In the genomic region with DNA sequence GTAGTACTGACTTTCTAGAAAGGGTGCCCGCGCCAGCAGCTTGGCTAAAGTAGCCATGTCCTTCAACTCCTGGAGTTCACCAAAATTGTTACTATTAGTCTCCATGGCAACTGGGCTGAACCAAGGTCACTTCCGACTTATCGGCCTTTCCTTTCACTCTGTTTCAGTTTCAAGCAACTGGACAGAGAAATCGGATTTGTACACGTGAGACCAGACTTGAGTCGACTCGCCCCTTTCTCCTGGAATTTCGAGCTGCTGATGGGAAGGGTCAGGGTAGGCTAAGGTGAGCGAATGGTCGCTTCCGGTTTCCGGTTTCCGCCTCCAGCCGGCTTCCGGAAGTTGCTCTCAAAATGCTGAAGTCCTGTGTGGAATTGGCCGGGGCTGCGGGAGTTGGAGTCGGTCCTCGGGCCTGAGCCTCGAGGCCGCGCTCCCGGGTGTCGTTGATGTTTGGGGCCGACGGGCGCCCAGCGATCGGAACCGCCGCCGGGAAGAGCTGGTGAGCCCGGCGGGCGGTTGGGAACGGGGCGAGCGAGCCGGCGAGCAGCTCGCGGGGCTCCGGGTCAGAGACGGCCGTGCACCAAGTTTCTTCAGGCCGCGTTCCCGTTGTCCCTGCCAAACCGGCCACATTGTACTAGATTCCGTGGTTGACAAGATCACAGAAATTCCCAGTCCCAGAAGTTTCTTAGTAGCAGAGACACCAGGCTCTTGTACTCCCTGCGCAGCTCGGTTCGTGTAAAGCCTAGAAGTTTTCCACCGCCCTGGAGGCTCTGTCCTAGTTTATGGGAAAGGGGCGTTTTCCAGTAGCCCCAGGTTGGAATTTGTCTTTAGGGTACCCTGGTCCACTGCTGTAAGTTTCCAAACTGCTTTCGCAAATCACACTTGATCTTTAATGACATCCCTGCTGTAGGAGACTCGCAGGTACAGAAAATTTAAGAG, we compare ENCODE assay signal across 8 mouse cellular contexts. TPM values are rescaled to one million over a fixed set of nuclear protein-coding genes. Genes with fewer than 3 reads are reported as not detected.
DNase-seq lines count a peak whose midpoint lies in the region; ATAC-seq lines count a peak whose summit lies in the region.

A gene (minus strand): TSS at position 285 of the 936 bp plus-strand sequence.
A gene (plus strand): TSS at position 328 of the 936 bp plus-strand sequence.

- peak; percentile 89 for ATAC-seq in erythroid progenitor cell, adult 5-6 weeks (replicated peaks; ENCODE audit: low FRiP score, poor library complexity, severe bottlenecking)
- peak; percentile 74 for ATAC-seq in heart, embryonic 13.5 days (ENCODE audit: extremely low read depth, insufficient number of reproducible peaks, low FRiP score, low TSS enrichment)
- ATAC-seq in liver, embryonic 13.5 days (ENCODE audit: low read depth) = peak; percentile 92
- ATAC-seq in stomach, embryonic 16.5 days (ENCODE audit: insufficient read depth, low FRiP score) = peak; percentile 89

- peak within 1 kb of the TSS; percentile 76 for H3K27ac ChIP-seq in heart, embryonic 13.5 days (replicated peaks)
- H3K27ac ChIP-seq in liver, embryonic 13.5 days = peak within 1 kb of the TSS; percentile 40
- H3K27ac ChIP-seq in stomach, embryonic 16.5 days (ENCODE audit: low read length) = peak within 1 kb of the TSS; percentile 80

- H3K4me1 ChIP-seq in heart, embryonic 13.5 days = peaks cover 6% of the 10 kb centered on the region
- H3K4me1 ChIP-seq in liver, embryonic 13.5 days (replicated peaks) = peaks cover 17% of the 10 kb centered on the region
- peaks cover 6% of the 10 kb centered on the region; the same call in 1 of the 2 replicates for H3K4me1 ChIP-seq in stomach, embryonic 16.5 days (ENCODE audit: control insufficient read depth, insufficient read depth, low read length)

- H3K9ac ChIP-seq in heart, embryonic 13.5 days = peak within 1 kb of the TSS; percentile 93
- peak within 1 kb of the TSS; percentile 79 for H3K9ac ChIP-seq in liver, embryonic 13.5 days
- peak within 1 kb of the TSS; percentile 96 for H3K9ac ChIP-seq in stomach, embryonic 16.5 days (ENCODE audit: low read length)

- H3K4me3 ChIP-seq in heart, embryonic 13.5 days = peak within 1 kb of the TSS; percentile 85
- peak within 1 kb of the TSS; percentile 74 for H3K4me3 ChIP-seq in liver, embryonic 13.5 days (replicated peaks)
- peak within 1 kb of the TSS; percentile 94 for H3K4me3 ChIP-seq in stomach, embryonic 16.5 days (replicated peaks; ENCODE audit: low read length)

- peak; percentile 80 for DNase-seq in CD4-positive, CD25-positive, alpha-beta regulatory T cell, adult 2 months (ENCODE audit: low read depth, low spot score)
- peak; percentile 54 for DNase-seq in brain, embryonic 18.5 days (ENCODE audit: low read depth, low spot score)
- peak; percentile 89 for DNase-seq in kidney, postnatal 10 days
- DNase-seq in liver, embryonic 13.5 days = peak; percentile 60
- peak; percentile 90 for DNase-seq in neural tube, embryonic 10.5 days (ENCODE audit: extremely low spot score, low spot score)

- no peaks in the 10 kb centered on the region for H3K27me3 ChIP-seq in heart, embryonic 13.5 days (replicated peaks)
- H3K27me3 ChIP-seq in liver, embryonic 13.5 days = no peaks in the 10 kb centered on the region
- no peaks in the 10 kb centered on the region for H3K27me3 ChIP-seq in stomach, embryonic 16.5 days (ENCODE audit: control insufficient read depth, insufficient read depth, low read length)

- 1% methylated on average over 58 of the region's 58 CpGs for WGBS in heart, embryonic 13.5 days
- under 1% methylated on average over 58 of the region's 58 CpGs for WGBS in liver, embryonic 13.5 days (ENCODE audit: insufficient replicate concordance)
- under 1% methylated on average over 58 of the region's 58 CpGs for WGBS in stomach, embryonic 16.5 days

- 0 out of 2 replicates have a peak, but pooled peaks cover 3% of the 10 kb centered on the region for H3K36me3 ChIP-seq in heart, embryonic 13.5 days
- H3K36me3 ChIP-seq in liver, embryonic 13.5 days = no peaks in the 10 kb centered on the region
- H3K36me3 ChIP-seq in stomach, embryonic 16.5 days (ENCODE audit: control insufficient read depth, insufficient read depth, low read length) = no peaks in the 10 kb centered on the region

- no peaks in the 10 kb centered on the region for H3K9me3 ChIP-seq in heart, embryonic 13.5 days
- no peaks in the 10 kb centered on the region for H3K9me3 ChIP-seq in liver, embryonic 13.5 days (replicated peaks)
- no peaks in the 10 kb centered on the region for H3K9me3 ChIP-seq in stomach, embryonic 16.5 days (replicated peaks; ENCODE audit: control insufficient read depth, low read length)

- peak within 1 kb of the TSS; percentile 79 for H3K4me2 ChIP-seq in heart, embryonic 13.5 days
- H3K4me2 ChIP-seq in liver, embryonic 13.5 days = peak within 1 kb of the TSS; percentile 77
- peak within 1 kb of the TSS; percentile 75 for H3K4me2 ChIP-seq in stomach, embryonic 16.5 days (ENCODE audit: low read depth, low read length)

RNA-seq across cellular contexts. Expression of the first gene that starts in this region (rescaled TPM):
- total RNA-seq in erythroid progenitor cell, adult 5-6 weeks (2015; ENCODE audit: low replicate concordance) = not detected in 2 replicates
- total RNA-seq in erythroid progenitor cell, adult 5-6 weeks (2017; ENCODE audit: low replicate concordance) = not detected in 2 replicates
- polyA plus RNA-seq in heart, embryonic 13.5 days (2015; fragmentation: Nextera tagmentation; extraction: Ambion mirVana) = 0.57 and 0.83 TPM in 2 replicates
- polyA plus RNA-seq in liver, embryonic 13.5 days (2015; fragmentation: Nextera tagmentation; extraction: Ambion mirVana) = 0.21 and 0.31 TPM in 2 replicates
- 0.70 and 0.99 TPM in 2 replicates for polyA plus RNA-seq in stomach, embryonic 16.5 days (2015; fragmentation: Nextera tagmentation; extraction: Ambion mirVana)

RNA-seq across cellular contexts. Expression of the second gene that starts in this region (rescaled TPM):
- 4.0 and 4.2 TPM in 2 replicates for total RNA-seq in erythroid progenitor cell, adult 5-6 weeks (2015; ENCODE audit: low replicate concordance)
- total RNA-seq in erythroid progenitor cell, adult 5-6 weeks (2017; ENCODE audit: low replicate concordance) = 3.7 and 8.5 TPM in 2 replicates
- 10.3 and 10.4 TPM in 2 replicates for polyA plus RNA-seq in heart, embryonic 13.5 days (2015; fragmentation: Nextera tagmentation; extraction: Ambion mirVana)
- 5.4 and 6.4 TPM in 2 replicates for polyA plus RNA-seq in liver, embryonic 13.5 days (2015; fragmentation: Nextera tagmentation; extraction: Ambion mirVana)
- polyA plus RNA-seq in stomach, embryonic 16.5 days (2015; fragmentation: Nextera tagmentation; extraction: Ambion mirVana) = 18.1 and 19.1 TPM in 2 replicates

Comparison
In these comparisons a context has a peak if more than half of its experiments do, and no peak if none do; other contexts are left out.
1. Peak in every context shown above with its lines: DNase-seq, ATAC-seq, H3K4me3 ChIP-seq and H3K27ac ChIP-seq.